Mouse (Mus musculus) 416B (cell line): ENCODE data around the gene Olfr406.

Experiments used
- DNase-seq: peaks from one replicate; pipeline ENCODE4 v3.0.0; 2011; ENCODE audit warnings: low read depth

The Olfr406 gene

GRCm38 (mm10) chr11:74259508-74259907 lies at the start of gene Olfr406:
Gene Olfr406 (plus strand): TSS chr11:74259808.
- DNase-seq: no peak

- no peak for DNase-seq
Observed at GRCm38 (mm10) chr11:74211279-74211678, 48.3 kb upstream of the Olfr406 start, which contains the start of gene Olfr43. Gene Olfr43 (minus strand): TSS chr11:74211379.

DNA sequence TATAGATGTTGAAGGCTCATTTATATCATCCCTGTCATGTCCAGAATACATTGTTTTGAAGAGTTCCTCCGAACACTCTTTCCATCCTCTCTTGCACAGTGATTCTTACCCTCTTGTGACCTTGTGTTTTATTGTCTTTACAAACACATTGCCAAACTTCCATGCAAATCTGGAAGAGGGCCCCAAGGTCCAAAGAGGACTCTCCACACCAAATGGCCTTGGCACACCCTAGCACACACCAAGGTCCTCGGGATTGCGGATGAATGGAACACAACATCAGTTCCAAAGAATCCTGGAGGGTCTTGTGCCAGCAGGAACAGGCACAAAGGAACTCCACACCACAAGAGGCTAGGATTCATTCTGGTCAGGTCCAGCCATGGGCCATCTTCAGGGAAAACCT lies 18.4 kb upstream of the Olfr406 start:
- DNase-seq: no peak

GRCm38 (mm10) chr11:74283436-74283835 lies 23.8 kb downstream of the Olfr406 start, which contains the start of gene Olfr59:
Gene Olfr59 (plus strand): TSS chr11:74283736.
- DNase-seq: no peak

- DNase-seq: no peak
Observed at GRCm38 (mm10) chr11:74287256-74287655, 27.6 kb downstream of the Olfr406 start.
